Mouse (Mus musculus): ENCODE data around the gene Prr12. TPM values are rescaled to one million over a fixed set of nuclear protein-coding genes. Genes with fewer than 3 reads are reported as not detected.

Gene Prr12
- polyA plus RNA-seq, 1 experiment from 2014 or later = 3.4 TPM

- Histone ChIP-seq H3K4me3 (ENCODE audit: low read depth, low read length) (no peak overlapping the region), H3K9me3 (ENCODE audit: control insufficient read depth, low read length) (no peaks in the 10 kb centered on the region), H3K27me3 (ENCODE audit: control insufficient read depth, insufficient read depth, low read length) (no peaks in the 10 kb centered on the region), H3K4me2 (replicated peaks; ENCODE audit: low read depth) (no peak overlapping the region), H3K27ac (replicated peaks) (no peak overlapping the region), H3K9ac (ENCODE audit: low read length) (no peak overlapping the region), H3K36me3 (ENCODE audit: control insufficient read depth, insufficient read depth, low read length) (0 out of 2 replicates have a peak, but pooled peaks cover 2% of the 10 kb centered on the region), H3K4me1 (replicated peaks; ENCODE audit: control insufficient read depth, insufficient read depth) (no peaks in the 10 kb centered on the region)
- DNase-seq (ENCODE audit: low spot score) (peak; percentile 77), ATAC-seq (ENCODE audit: low FRiP score, low TSS enrichment) (peak; percentile 35)
- TF ChIP-seq CTCF (IDR thresholded peaks at IDR 0.05; ENCODE audit: low read depth) (peak; percentile 85), EP300 (optimal IDR thresholded peaks at IDR 0.05) (no peak)
- WGBS = 22% methylated on average over 5 of the region's 5 CpGs
Measured at GRCm38 (mm10) chr7:45068000-45068318, 15.3 kb upstream of the Prr12 start.

GRCm38 (mm10) chr7:45067190-45067999 is 14.7 kb upstream of the Prr12 start:
- Histone ChIP-seq H3K36me3 (ENCODE audit: control insufficient read depth, insufficient read depth, low read length) (0 out of 2 replicates have a peak, but pooled peaks cover 2% of the 10 kb centered on the region), H3K27ac (replicated peaks) (no peak overlapping the region), H3K27me3 (ENCODE audit: control insufficient read depth, insufficient read depth, low read length) (no peaks in the 10 kb centered on the region), H3K9me3 (ENCODE audit: control insufficient read depth, low read length) (no peaks in the 10 kb centered on the region), H3K4me1 (replicated peaks; ENCODE audit: control insufficient read depth, insufficient read depth) (no peaks in the 10 kb centered on the region), H3K4me2 (replicated peaks; ENCODE audit: low read depth) (no peak overlapping the region), H3K4me3 (ENCODE audit: low read depth, low read length) (no peak overlapping the region), H3K9ac (ENCODE audit: low read length) (no peak overlapping the region)
- no peak; the same call in 1 of the 2 replicates for ATAC-seq (ENCODE audit: low FRiP score, low TSS enrichment)
- DNase-seq (ENCODE audit: low spot score) = no peak
- no peak for TF ChIP-seq EP300 (optimal IDR thresholded peaks at IDR 0.05)
- no peak for TF ChIP-seq CTCF (IDR thresholded peaks at IDR 0.05; ENCODE audit: low read depth)
- WGBS = 78% methylated on average over 4 of the region's 4 CpGs

- Histone ChIP-seq H3K4me3 (ENCODE audit: low read depth, low read length) (peak within 1 kb of the TSS; percentile 70), H3K27me3 (ENCODE audit: control insufficient read depth, insufficient read depth, low read length) (no peaks in the 10 kb centered on the region), H3K9ac (ENCODE audit: low read length) (peak within 1 kb of the TSS; percentile 71), H3K4me1 (replicated peaks; ENCODE audit: control insufficient read depth, insufficient read depth) (0 out of 2 replicates have a peak, but pooled peaks cover 5% of the 10 kb centered on the region), H3K9me3 (ENCODE audit: control insufficient read depth, low read length) (no peaks in the 10 kb centered on the region), H3K36me3 (ENCODE audit: control insufficient read depth, insufficient read depth, low read length) (0 out of 2 replicates have a peak, but pooled peaks cover 2% of the 10 kb centered on the region), H3K4me2 (replicated peaks; ENCODE audit: low read depth) (peak within 1 kb of the TSS; percentile 52), H3K27ac (replicated peaks) (peak within 1 kb of the TSS; percentile 90)
- ATAC-seq (ENCODE audit: low FRiP score, low TSS enrichment) = peak; percentile 85
- TF ChIP-seq EP300 (optimal IDR thresholded peaks at IDR 0.05) (peak; percentile 67), CTCF (IDR thresholded peaks at IDR 0.05; ENCODE audit: low read depth) (peak; percentile 56)
- WGBS = under 1% methylated on average over 31 of the region's 31 CpGs
- peak; percentile 94 for DNase-seq (ENCODE audit: low spot score)
Measured at GRCm38 (mm10) chr7:45062239-45062835, 9.7 kb upstream of the Prr12 start, which contains the start of the genes Nosip and Prrg2. TSS of gene Nosip (plus strand) at chr7:45062429. TSS of gene Prrg2 (minus strand) at chr7:45062677.

GRCm38 (mm10) chr7:45061532-45062075 is 8.9 kb upstream of the Prr12 start:
- TF ChIP-seq CTCF (IDR thresholded peaks at IDR 0.05; ENCODE audit: low read depth) = no peak
- no peak for TF ChIP-seq EP300 (optimal IDR thresholded peaks at IDR 0.05)
- Histone ChIP-seq H3K9ac (ENCODE audit: low read length) (peak overlapping the region; percentile 71), H3K27me3 (ENCODE audit: control insufficient read depth, insufficient read depth, low read length) (no peaks in the 10 kb centered on the region), H3K27ac (replicated peaks) (peak overlapping the region; percentile 90), H3K4me3 (ENCODE audit: low read depth, low read length) (peak overlapping the region; percentile 70), H3K4me1 (replicated peaks; ENCODE audit: control insufficient read depth, insufficient read depth) (0 out of 2 replicates have a peak, but pooled peaks cover 5% of the 10 kb centered on the region), H3K9me3 (ENCODE audit: control insufficient read depth, low read length) (no peaks in the 10 kb centered on the region), H3K4me2 (replicated peaks; ENCODE audit: low read depth) (peak overlapping the region; percentile 52), H3K36me3 (ENCODE audit: control insufficient read depth, insufficient read depth, low read length) (0 out of 2 replicates have a peak, but pooled peaks cover 2% of the 10 kb centered on the region)
- DNase-seq (ENCODE audit: low spot score) (peak; percentile 89), ATAC-seq (ENCODE audit: low FRiP score, low TSS enrichment) (peak; percentile 68)
- WGBS = 8% methylated on average over 11 of the region's 11 CpGs

- no peaks in the 10 kb centered on the region for H3K9me3 ChIP-seq (ENCODE audit: control insufficient read depth, low read length)
- no peak for DNase-seq (ENCODE audit: low spot score)
- peak overlapping the region; percentile 71 for H3K9ac ChIP-seq (ENCODE audit: low read length)
- H3K36me3 ChIP-seq (ENCODE audit: control insufficient read depth, insufficient read depth, low read length) = 0 out of 2 replicates have a peak, but pooled peaks cover 2% of the 10 kb centered on the region
- 0 out of 2 replicates have a peak, but pooled peaks cover 5% of the 10 kb centered on the region for H3K4me1 ChIP-seq (replicated peaks; ENCODE audit: control insufficient read depth, insufficient read depth)
- H3K4me2 ChIP-seq (replicated peaks; ENCODE audit: low read depth) = peak overlapping the region; percentile 52
- H3K27ac ChIP-seq (replicated peaks) = no peak overlapping the region
- TF ChIP-seq EP300 (optimal IDR thresholded peaks at IDR 0.05) = no peak
- no peak for TF ChIP-seq CTCF (IDR thresholded peaks at IDR 0.05; ENCODE audit: low read depth)
- H3K27me3 ChIP-seq (ENCODE audit: control insufficient read depth, insufficient read depth, low read length) = no peaks in the 10 kb centered on the region
- no peak for ATAC-seq (ENCODE audit: low FRiP score, low TSS enrichment)
- 81% methylated on average over 6 of the region's 6 CpGs for WGBS
- no peak overlapping the region for H3K4me3 ChIP-seq (ENCODE audit: low read depth, low read length)
Measured at GRCm38 (mm10) chr7:45060632-45061122, 8.0 kb upstream of the Prr12 start.

Data from stomach, postnatal 0 days (tissue).